Mouse (Mus musculus) granulocyte monocyte progenitor cell, adult 5-6 weeks (primary cell): ENCODE measurements around the gene Thegl. TPM values are rescaled to one million over a fixed set of nuclear protein-coding genes. Genes with fewer than 3 reads are reported as not detected.
"Not testable (repeated sequence)": the region's sequence is repeated elsewhere in the genome, so short reads cannot be mapped to it uniquely, and the experiment has no call there.

Source experiments
- ATAC-seq: replicated peaks from 2 replicates; pipeline ENCODE4 v1.8.0; 2016; ENCODE audit warnings: mild to moderate bottlenecking, moderate TSS enrichment, inconsistent platforms; ENCODE audit not compliant: poor library complexity, severe bottlenecking
- total RNA-seq, 2 experiments: library from RNA; stranded (forward) in 1 of 2; stranded (reverse) in 1 of 2; fragments of 200-712, 200-1000 nt in 1 of 2; fragments of >200 nt in 1 of 2; fragmentation: Nextera tagmentation in 1 of 2; gene quantifications; 2 replicates each; pipeline ENCODE4 v1.2.3; 2014 to 2017

Thegl gene
- not detected in 2 replicates for total RNA-seq (2014; fragmentation: Nextera tagmentation)
- total RNA-seq (2017): not detected in 2 replicates

GRCm38 (mm10) chr5:77015544-77016482 lies at the start of gene Thegl:
Thegl (plus strand) TSS chr5:77016023.
- peak; percentile 90 for ATAC-seq

- no peak for ATAC-seq
These were observed 46.6 kb upstream of the Thegl start for GRCm38 (mm10) chr5:76969250-76969649.

GRCm38 (mm10) chr5:76971115-76971514 lies 44.7 kb upstream of the Thegl start:
- ATAC-seq: not testable (repeated sequence)

- ATAC-seq: peak; percentile 63
These were observed 42.3 kb upstream of the Thegl start for GRCm38 (mm10) chr5:76973488-76973887.

DNA sequence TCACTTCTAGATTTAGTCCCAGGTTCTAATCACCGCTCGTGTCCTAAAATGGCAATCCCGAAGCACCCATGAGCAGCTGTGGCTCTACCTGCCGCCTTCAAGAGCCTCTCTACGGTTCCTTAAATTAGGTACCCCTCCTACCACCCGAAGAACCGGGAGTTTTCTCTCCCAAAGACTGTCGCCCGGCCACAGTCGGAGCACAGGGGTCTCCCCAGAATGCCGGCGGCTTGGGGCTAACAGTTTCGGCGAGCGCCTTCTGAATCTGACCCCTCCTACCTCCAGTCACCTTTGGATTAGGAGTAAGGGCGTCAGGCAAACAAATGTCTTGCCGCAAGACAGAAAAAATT lies 41.6 kb upstream of the Thegl start:
- ATAC-seq: no peak; the same call in 1 of the 2 replicates

DNA sequence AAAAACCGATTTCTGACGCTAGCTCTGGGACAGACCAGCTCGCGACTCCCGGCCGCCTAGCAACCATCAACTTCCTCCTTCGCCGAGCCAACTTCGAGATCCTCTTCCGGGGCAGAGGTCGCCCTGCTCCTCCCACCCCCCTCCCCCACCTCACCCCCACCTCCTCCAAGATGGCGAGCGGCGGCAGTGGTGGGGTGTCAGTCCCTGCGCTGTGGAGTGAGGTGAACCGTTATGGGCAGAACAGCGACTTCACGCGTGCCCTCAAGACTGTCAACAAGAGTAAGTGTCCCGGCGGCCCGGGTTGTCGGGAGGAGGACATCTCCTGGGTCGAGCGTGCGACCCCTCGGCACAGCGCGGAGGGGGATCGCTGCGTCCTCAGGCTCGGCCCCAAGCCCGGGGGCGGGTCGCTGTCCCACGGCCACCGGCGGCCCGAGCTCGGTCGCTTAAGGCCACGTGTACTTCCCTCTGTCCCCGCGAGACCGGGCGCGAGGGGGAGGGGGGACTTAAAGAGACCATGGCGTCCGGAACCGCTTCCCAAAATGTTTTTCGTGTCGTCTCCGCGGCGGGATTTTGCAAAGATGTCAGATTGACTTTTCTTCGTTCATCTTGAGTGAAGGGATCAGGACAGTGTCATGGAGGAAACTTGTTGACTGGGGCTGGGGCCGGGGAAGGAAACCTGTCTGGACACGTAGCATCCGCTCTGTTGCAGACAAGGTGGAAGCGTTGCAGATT lies 41.1 kb upstream of the Thegl start, which contains the start of gene Srp72:
TSS of gene Srp72 (plus strand) at position 130 of the 732 bp plus-strand sequence.
- peak; percentile 89 for ATAC-seq

- ATAC-seq: no peak
These were observed 40.1 kb upstream of the Thegl start for GRCm38 (mm10) chr5:76975736-76976135.

- no peak for ATAC-seq
These were observed 31.8 kb upstream of the Thegl start for GRCm38 (mm10) chr5:76984015-76984414.

- ATAC-seq: no peak
These were observed 25.0 kb upstream of the Thegl start for GRCm38 (mm10) chr5:76990789-76991188.

- no peak for ATAC-seq
These were observed 22.5 kb upstream of the Thegl start for GRCm38 (mm10) chr5:76993174-76993814.

GRCm38 (mm10) chr5:76998416-76998815 lies 17.4 kb upstream of the Thegl start:
- ATAC-seq: no peak

GRCm38 (mm10) chr5:77001192-77001591 lies 14.6 kb upstream of the Thegl start:
- ATAC-seq: no peak

DNA sequence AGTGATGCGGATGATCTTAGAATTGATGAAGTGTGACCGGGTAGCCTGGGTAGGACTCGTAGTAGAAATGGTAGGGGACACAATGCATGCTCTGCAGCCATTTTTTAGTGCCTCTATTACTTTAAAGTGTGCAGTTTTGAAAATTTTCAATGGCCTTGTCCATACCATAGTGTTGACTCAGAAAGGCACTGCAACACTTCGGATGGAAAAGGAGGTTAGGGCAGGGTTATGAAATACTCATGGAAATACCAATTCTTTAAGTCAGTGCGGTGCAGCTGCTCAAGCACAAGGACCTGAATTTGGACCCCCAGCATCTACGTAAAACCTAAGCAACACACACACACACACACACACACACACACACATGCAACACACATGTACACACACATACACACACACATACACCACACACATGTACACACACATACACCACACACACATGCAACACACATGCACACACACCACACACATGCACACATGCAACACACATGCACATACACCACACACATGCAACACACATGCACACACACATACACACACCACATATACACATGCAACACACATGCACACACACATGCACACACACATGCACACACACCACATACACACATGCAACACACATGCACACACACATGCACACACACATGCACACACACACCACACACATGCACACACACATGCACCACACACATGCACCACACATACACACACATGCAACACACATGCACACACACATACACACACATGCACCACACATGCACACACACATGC lies 11.6 kb upstream of the Thegl start, which contains the start of gene Arl9:
TSS of gene Arl9 (plus strand) at position 5 of the 771 bp plus-strand sequence.
- ATAC-seq: no peak

DNA sequence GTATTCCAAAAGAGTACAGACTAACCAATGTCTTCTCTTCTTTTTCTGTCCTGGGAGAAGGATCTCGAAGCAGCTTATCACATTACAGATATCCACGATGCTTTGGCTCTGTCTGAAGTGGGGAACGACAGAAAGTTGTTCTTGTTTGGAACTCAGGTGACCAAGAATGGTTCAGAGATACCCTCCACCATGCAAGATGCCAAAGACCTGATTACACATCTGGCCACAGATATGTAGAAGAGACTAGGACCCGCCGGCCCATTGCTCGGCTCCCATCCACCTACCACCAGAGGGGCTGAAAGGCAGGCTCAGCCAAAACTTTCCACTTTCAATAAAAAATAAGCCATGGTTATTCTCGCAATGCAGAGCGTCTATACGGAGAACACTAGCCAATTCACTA lies 5.5 kb upstream of the Thegl start:
- ATAC-seq: no peak

- ATAC-seq: no peak
These were observed 4.7 kb upstream of the Thegl start for GRCm38 (mm10) chr5:77011082-77011481.

DNA sequence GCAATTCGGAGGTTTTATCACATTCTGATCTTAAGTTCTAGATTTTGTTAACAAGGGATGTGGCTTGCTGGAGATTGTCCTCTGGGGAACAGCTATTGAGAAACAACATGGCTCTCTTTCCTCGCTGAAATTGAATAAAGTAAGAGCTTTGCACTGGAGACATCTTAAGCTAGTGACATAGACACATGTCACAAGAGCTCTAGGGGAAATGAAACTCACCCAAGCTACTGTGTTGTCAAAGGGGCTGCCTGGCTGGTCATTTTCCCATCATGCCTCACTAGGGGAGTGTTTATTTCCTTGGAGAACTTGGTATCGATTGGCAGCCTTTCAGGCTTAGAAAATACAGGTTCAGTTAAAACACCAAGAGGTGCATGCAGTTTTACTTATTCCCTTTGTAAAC lies 2.7 kb upstream of the Thegl start:
- peak; percentile 92 for ATAC-seq

DNA sequence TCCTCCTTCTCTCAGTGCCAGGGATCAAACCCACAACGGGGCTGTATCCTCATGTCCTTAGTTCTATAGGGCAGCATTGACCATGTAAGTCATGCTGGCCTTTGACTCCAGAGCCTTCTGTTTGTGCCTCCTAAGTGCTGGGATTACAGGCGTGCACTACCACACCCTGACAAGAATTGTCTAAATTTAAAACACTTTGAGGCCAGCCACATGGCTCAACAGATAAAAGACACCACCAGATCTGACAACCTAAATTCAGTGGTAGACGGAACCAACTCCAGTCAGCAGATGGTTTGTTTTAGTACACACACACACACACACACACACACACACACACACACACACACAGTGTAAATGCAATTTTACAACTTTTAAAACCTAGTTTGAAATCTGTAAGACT lies 12.2 kb downstream of the Thegl start:
- ATAC-seq: no peak

- ATAC-seq: peak; percentile 89
These were observed 13.9 kb downstream of the Thegl start for GRCm38 (mm10) chr5:77029735-77030134.

DNA sequence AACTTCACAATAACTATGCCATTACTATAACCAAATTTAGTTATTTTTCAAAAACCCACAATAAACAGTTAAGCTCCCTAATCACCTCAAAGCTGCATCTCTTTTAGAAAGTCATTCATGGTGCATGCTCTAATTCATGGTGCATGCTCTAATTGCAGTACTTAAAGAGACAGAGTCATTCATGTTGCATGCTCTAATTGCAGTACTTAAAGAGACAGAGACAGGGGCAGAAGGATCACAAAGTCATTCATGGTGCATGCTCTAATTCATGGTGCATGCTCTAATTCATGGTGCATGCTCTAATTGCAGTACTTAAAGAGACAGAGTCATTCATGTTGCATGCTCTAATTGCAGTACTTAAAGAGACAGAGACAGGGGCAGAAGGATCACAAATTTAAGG lies 19.3 kb downstream of the Thegl start:
- not testable (repeated sequence) for ATAC-seq

GRCm38 (mm10) chr5:77038451-77038850 lies 22.6 kb downstream of the Thegl start:
- peak; percentile 79 for ATAC-seq
